Mouse (Mus musculus) embryonic facial prominence, embryonic 15.5 days (tissue): ENCODE measurements around the gene Ikbip. TPM values are rescaled to one million over a fixed set of nuclear protein-coding genes. Genes with fewer than 3 reads are reported as not detected.

Source experiments
- ATAC-seq: fragments of 200-750 bp; cut with Nextera tagmentation; 2 replicates; pipeline ENCODE4 v1.8.0; 2017; ENCODE audit warnings: low read depth, moderate TSS enrichment; ENCODE audit not compliant: insufficient number of reproducible peaks, low FRiP score, low TSS enrichment
- H3K27ac ChIP-seq: fragments of 300-500 bp; sonication (generic); replicated peaks from 2 replicates; pipeline ENCODE4 v1.5.1; 2015; ENCODE audit warnings: mild to moderate bottlenecking, inconsistent platforms
- H3K27me3 ChIP-seq: fragments of 300-500 bp; sonication (generic); 2 replicates; pipeline ENCODE4 v1.6.1; 2015; ENCODE audit warnings: inconsistent platforms
- H3K36me3 ChIP-seq: fragments of 300-500 bp; sonication (generic); 2 replicates; pipeline ENCODE4 v1.6.1; 2015; ENCODE audit warnings: mild to moderate bottlenecking, inconsistent platforms
- H3K4me1 ChIP-seq: fragments of 300-500 bp; sonication (generic); 2 replicates; pipeline ENCODE4 v1.6.1; 2015; ENCODE audit warnings: inconsistent platforms
- H3K4me2 ChIP-seq: fragments of 300-500 bp; sonication (generic); replicated peaks from 2 replicates; pipeline ENCODE4 v1.6.1; 2015; ENCODE audit warnings: mild to moderate bottlenecking, inconsistent platforms
- H3K4me3 ChIP-seq: fragments of 300-500 bp; sonication (generic); replicated peaks from 2 replicates; pipeline ENCODE4 v1.5.1; 2015; ENCODE audit warnings: mild to moderate bottlenecking, inconsistent platforms
- H3K9ac ChIP-seq: fragments of 300-500 bp; sonication (generic); 2 replicates; pipeline ENCODE4 v1.6.1; 2015; ENCODE audit warnings: inconsistent platforms
- H3K9me3 ChIP-seq: fragments of 300-500 bp; sonication (generic); replicated peaks from 2 replicates; pipeline ENCODE4 v1.6.1; 2016; ENCODE audit warnings: inconsistent platforms
- WGBS: fragments of 180-500 bp; shearing (Covaris S2); methylation state at CpG from one replicate; pipeline ENCODE4 v1.1.7; 2015; 5-methylcytosine and 5-hydroxymethylcytosine counted together
- polyA plus RNA-seq: library from polyadenylated mRNA; unstranded; fragments of >200 nt; fragmentation: Nextera tagmentation; extraction: Ambion mirVana; gene quantifications from 2 replicates; pipeline ENCODE4 v1.2.1, GENCODE M21; 2015

Gene Ikbip
- 70.4 and 75.4 TPM in 2 replicates for polyA plus RNA-seq

- Histone ChIP-seq H3K4me2 (peak within 1 kb of the TSS; percentile 68), H3K4me1 (peaks cover 10% of the 10 kb centered on the region; the same call in 1 of the 2 replicates), H3K9ac (peak within 1 kb of the TSS; percentile 85), H3K27ac (peak within 1 kb of the TSS; percentile 92), H3K36me3 (peaks cover 8% of the 10 kb centered on the region; the same call in 1 of the 2 replicates), H3K9me3 (no peaks in the 10 kb centered on the region), H3K27me3 (no peaks in the 10 kb centered on the region), H3K4me3 (peak within 1 kb of the TSS; percentile 97)
- peak; percentile 98 for ATAC-seq
- under 1% methylated on average over 87 of the region's 87 CpGs for WGBS
Measured at GRCm38 (mm10) chr10:91082550-91083392, at the start of gene Ikbip, which contains the start of gene Apaf1. Gene Ikbip (plus strand): TSS chr10:91082940. Gene Apaf1 (minus strand): TSS chr10:91082770.

GRCm38 (mm10) chr10:91033942-91034341 is 48.8 kb upstream of the Ikbip start:
- H3K4me2 ChIP-seq: no peak overlapping the region
- no peaks in the 10 kb centered on the region for H3K27me3 ChIP-seq
- H3K4me1 ChIP-seq: no peaks in the 10 kb centered on the region
- H3K4me3 ChIP-seq: no peak overlapping the region
- H3K9ac ChIP-seq: no peak overlapping the region
- H3K9me3 ChIP-seq: no peaks in the 10 kb centered on the region
- H3K36me3 ChIP-seq: peaks cover 39% of the 10 kb centered on the region
- H3K27ac ChIP-seq: no peak overlapping the region
- 25% methylated on average over 8 of the region's 8 CpGs for WGBS
- peak; percentile 29; the same call in 1 of the 2 replicates for ATAC-seq

- H3K4me3 ChIP-seq: no peak overlapping the region
- no peak overlapping the region for H3K4me2 ChIP-seq
- no peaks in the 10 kb centered on the region for H3K27me3 ChIP-seq
- H3K9ac ChIP-seq: no peak overlapping the region
- H3K36me3 ChIP-seq: peaks cover 72% of the 10 kb centered on the region
- ATAC-seq: no peak
- H3K27ac ChIP-seq: no peak overlapping the region
- H3K4me1 ChIP-seq: no peaks in the 10 kb centered on the region
- 83% methylated on average over 4 of the region's 4 CpGs for WGBS
- no peaks in the 10 kb centered on the region for H3K9me3 ChIP-seq
Measured at GRCm38 (mm10) chr10:91049696-91050095, 33.0 kb upstream of the Ikbip start.

GRCm38 (mm10) chr10:91051156-91051555 is 31.6 kb upstream of the Ikbip start:
- Histone ChIP-seq H3K4me2 (no peak overlapping the region), H3K36me3 (peaks cover 75% of the 10 kb centered on the region)
- no peak for ATAC-seq

GRCm38 (mm10) chr10:91052734-91053133 is 30.0 kb upstream of the Ikbip start:
- Histone ChIP-seq H3K4me2 (no peak overlapping the region), H3K9me3 (no peaks in the 10 kb centered on the region), H3K4me3 (no peak overlapping the region), H3K27ac (no peak overlapping the region), H3K9ac (no peak overlapping the region), H3K27me3 (no peaks in the 10 kb centered on the region), H3K36me3 (peaks cover 63% of the 10 kb centered on the region), H3K4me1 (no peaks in the 10 kb centered on the region)
- ATAC-seq: no peak

More at GRCm38 (mm10) chr10:91051156-91051555, 31.6 kb upstream of the Ikbip start:
- Histone ChIP-seq H3K9ac (no peak overlapping the region), H3K9me3 (no peaks in the 10 kb centered on the region), H3K27me3 (no peaks in the 10 kb centered on the region), H3K4me1 (no peaks in the 10 kb centered on the region), H3K4me3 (no peak overlapping the region), H3K27ac (no peak overlapping the region)
- WGBS: 92% methylated on average over 3 of the region's 3 CpGs

GRCm38 (mm10) chr10:91060742-91061141 is 22.0 kb upstream of the Ikbip start:
- H3K9me3 ChIP-seq: no peaks in the 10 kb centered on the region
- H3K4me3 ChIP-seq: no peak overlapping the region
- no peak overlapping the region for H3K9ac ChIP-seq
- H3K4me2 ChIP-seq: no peak overlapping the region
- 42% methylated on average over 5 of the region's 5 CpGs for WGBS
- ATAC-seq: no peak
- no peaks in the 10 kb centered on the region for H3K4me1 ChIP-seq
- no peak overlapping the region for H3K27ac ChIP-seq
- H3K36me3 ChIP-seq: peaks cover 51% of the 10 kb centered on the region
- no peaks in the 10 kb centered on the region for H3K27me3 ChIP-seq

- no peak overlapping the region for H3K27ac ChIP-seq
- no peak overlapping the region for H3K9ac ChIP-seq
- ATAC-seq: no peak
- WGBS: 90% methylated on average over 6 of the region's 6 CpGs
- H3K9me3 ChIP-seq: no peaks in the 10 kb centered on the region
- no peak overlapping the region for H3K4me3 ChIP-seq
- no peaks in the 10 kb centered on the region for H3K4me1 ChIP-seq
- peaks cover 66% of the 10 kb centered on the region for H3K36me3 ChIP-seq
- H3K4me2 ChIP-seq: no peak overlapping the region
- no peaks in the 10 kb centered on the region for H3K27me3 ChIP-seq
Measured at GRCm38 (mm10) chr10:91062355-91062754, 20.4 kb upstream of the Ikbip start.

GRCm38 (mm10) chr10:91071768-91072167 is 11.0 kb upstream of the Ikbip start:
- Histone ChIP-seq H3K4me1 (peaks cover 4% of the 10 kb centered on the region; the same call in 1 of the 2 replicates), H3K4me2 (no peak overlapping the region), H3K9ac (no peak overlapping the region), H3K27ac (no peak overlapping the region), H3K27me3 (no peaks in the 10 kb centered on the region), H3K36me3 (peaks cover 30% of the 10 kb centered on the region), H3K9me3 (no peaks in the 10 kb centered on the region), H3K4me3 (no peak overlapping the region)
- no peak for ATAC-seq
- 30% methylated on average over 1 of the region's 1 CpGs for WGBS

- ATAC-seq: no peak
- Histone ChIP-seq H3K4me1 (peaks cover 4% of the 10 kb centered on the region; the same call in 1 of the 2 replicates), H3K9me3 (no peaks in the 10 kb centered on the region), H3K9ac (no peak overlapping the region), H3K27me3 (no peaks in the 10 kb centered on the region), H3K27ac (peak overlapping the region; percentile 39; the same call in 1 of the 2 replicates), H3K4me3 (no peak overlapping the region), H3K4me2 (no peak overlapping the region), H3K36me3 (peaks cover 29% of the 10 kb centered on the region)
- WGBS: 39% methylated on average over 3 of the region's 3 CpGs
Measured at GRCm38 (mm10) chr10:91073345-91073744, 9.4 kb upstream of the Ikbip start.

- 84% methylated on average over 2 of the region's 2 CpGs for WGBS
- Histone ChIP-seq H3K27ac (no peak overlapping the region), H3K36me3 (peaks cover 33% of the 10 kb centered on the region), H3K9ac (no peak overlapping the region), H3K4me2 (no peak overlapping the region), H3K27me3 (no peaks in the 10 kb centered on the region), H3K9me3 (no peaks in the 10 kb centered on the region), H3K4me1 (peaks cover 4% of the 10 kb centered on the region; the same call in 1 of the 2 replicates), H3K4me3 (no peak overlapping the region)
- ATAC-seq: no peak
Measured at GRCm38 (mm10) chr10:91076667-91077066, 6.1 kb upstream of the Ikbip start.

GRCm38 (mm10) chr10:91080540-91080939 is 2.2 kb upstream of the Ikbip start:
- Histone ChIP-seq H3K4me3 (no peak overlapping the region), H3K4me2 (0 out of 2 replicates have a peak overlapping the region, but pooled peaks have one; percentile 21), H3K27me3 (no peaks in the 10 kb centered on the region), H3K36me3 (peaks cover 23% of the 10 kb centered on the region), H3K9me3 (no peaks in the 10 kb centered on the region), H3K27ac (no peak overlapping the region), H3K4me1 (peaks cover 10% of the 10 kb centered on the region; the same call in 1 of the 2 replicates), H3K9ac (no peak overlapping the region)
- WGBS: 81% methylated on average over 5 of the region's 5 CpGs
- no peak for ATAC-seq
